Mouse (Mus musculus): ENCODE results near the gene Gpr37l1. TPM values are rescaled to one million over a fixed set of nuclear protein-coding genes. Genes with fewer than 3 reads are reported as not detected.

The Gpr37l1 gene
- polyA plus RNA-seq, 1 experiment from 2014 or later, result 0.73 TPM

DNA sequence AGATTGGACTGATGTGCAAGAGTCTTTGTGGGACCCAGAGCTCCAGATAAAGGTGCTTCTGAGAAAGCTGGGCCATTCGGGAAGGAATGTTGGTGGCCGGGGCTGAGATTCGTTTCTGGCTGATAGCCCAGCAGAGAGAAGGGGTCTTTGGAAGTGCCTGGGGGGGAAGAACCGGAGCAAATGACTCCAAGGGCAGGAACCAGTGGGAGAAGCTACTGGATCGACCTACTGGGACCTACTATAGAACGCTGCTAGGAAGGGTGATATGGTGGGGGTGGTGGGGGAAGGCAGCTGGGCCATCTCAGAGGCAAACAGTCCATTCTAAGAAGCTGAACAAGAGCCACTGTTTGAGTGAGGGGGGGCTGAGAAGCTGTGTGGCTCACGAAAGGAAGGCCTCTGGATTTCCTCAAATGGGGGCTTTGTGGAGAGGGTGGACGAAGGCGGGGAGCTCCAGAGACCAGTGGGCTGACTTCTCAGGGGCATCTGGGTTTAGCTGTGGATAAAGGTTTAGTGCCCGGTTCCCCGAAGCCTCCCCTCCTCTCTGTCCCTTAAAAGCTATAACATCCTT is 7.8 kb downstream of the Gpr37l1 start:
- H3K4me2 ChIP-seq (replicated peaks), result no peak overlapping the region
- ATAC-seq, result no peak
- no peaks in the 10 kb centered on the region for H3K27me3 ChIP-seq (replicated peaks)
- peaks cover 4% of the 10 kb centered on the region for H3K4me1 ChIP-seq (replicated peaks)
- H3K27ac ChIP-seq, result no peak overlapping the region
- H3K9me3 ChIP-seq, result no peaks in the 10 kb centered on the region
- H3K9ac ChIP-seq, result no peak overlapping the region
- 59% methylated on average over 11 of the region's 11 CpGs for WGBS
- H3K36me3 ChIP-seq, result peaks cover 7% of the 10 kb centered on the region; the same call in 1 of the 2 replicates
- H3K4me3 ChIP-seq (replicated peaks), result no peak overlapping the region

- 70% methylated on average over 7 of the region's 7 CpGs for WGBS
- Histone ChIP-seq H3K9ac (no peak overlapping the region), H3K27ac (no peak overlapping the region), H3K4me1 (replicated peaks) (peaks cover 10% of the 10 kb centered on the region), H3K4me3 (replicated peaks) (no peak overlapping the region), H3K9me3 (no peaks in the 10 kb centered on the region), H3K36me3 (peaks cover 7% of the 10 kb centered on the region; the same call in 1 of the 2 replicates), H3K4me2 (replicated peaks) (no peak overlapping the region), H3K27me3 (replicated peaks) (no peaks in the 10 kb centered on the region)
- ATAC-seq, result no peak
These were observed 8.4 kb downstream of the Gpr37l1 start for GRCm38 (mm10) chr1:135159074-135159473.

DNA sequence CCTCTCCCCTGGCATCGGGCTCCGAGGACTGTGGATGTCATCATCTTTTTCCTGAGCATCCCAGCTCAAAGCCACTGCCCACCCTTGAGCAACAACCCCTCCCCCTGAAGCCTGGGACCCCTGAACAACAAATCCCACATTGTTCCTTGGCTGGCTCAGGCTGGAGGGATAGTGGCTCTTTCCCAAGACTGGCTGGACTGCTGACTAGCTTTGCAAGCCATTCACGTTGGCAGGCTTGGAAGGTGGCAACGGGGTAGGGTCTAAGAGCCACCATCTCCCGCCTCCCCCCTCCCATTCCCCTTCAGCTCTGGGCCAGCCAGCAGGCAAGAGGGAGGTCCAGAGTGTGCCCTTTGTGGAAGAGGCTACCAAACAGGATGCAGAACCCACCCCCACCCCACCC is 8.8 kb downstream of the Gpr37l1 start:
- H3K4me3 ChIP-seq (replicated peaks), result no peak overlapping the region
- H3K27ac ChIP-seq, result no peak overlapping the region
- H3K9me3 ChIP-seq, result no peaks in the 10 kb centered on the region
- H3K4me1 ChIP-seq (replicated peaks), result peaks cover 13% of the 10 kb centered on the region
- no peaks in the 10 kb centered on the region for H3K27me3 ChIP-seq (replicated peaks)
- no peak overlapping the region for H3K4me2 ChIP-seq (replicated peaks)
- peaks cover 7% of the 10 kb centered on the region; the same call in 1 of the 2 replicates for H3K36me3 ChIP-seq
- WGBS, result 68% methylated on average over 5 of the region's 5 CpGs
- no peak overlapping the region for H3K9ac ChIP-seq
- peak; percentile 37; the same call in 1 of the 2 replicates for ATAC-seq

DNA sequence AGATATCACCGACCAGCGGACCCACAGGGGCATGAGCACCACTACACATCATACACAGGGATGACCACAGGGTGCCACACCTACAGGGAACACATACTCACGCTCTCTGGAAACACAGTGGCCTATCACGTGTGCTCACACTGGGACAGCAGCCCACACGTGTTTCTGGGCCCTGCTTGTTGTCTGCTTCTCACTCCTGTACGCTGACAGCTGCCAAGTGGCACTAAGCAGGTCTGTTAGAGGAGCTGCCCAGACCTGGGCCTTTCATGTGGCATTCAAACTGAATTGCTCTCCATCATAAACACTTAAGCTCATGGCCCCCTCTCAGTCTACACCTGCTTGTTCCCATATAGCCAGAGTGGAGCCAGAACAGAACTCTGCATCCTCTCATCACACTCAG is 11.2 kb downstream of the Gpr37l1 start:
- Histone ChIP-seq H3K9ac (no peak overlapping the region), H3K27me3 (replicated peaks) (no peaks in the 10 kb centered on the region), H3K36me3 (peaks cover 7% of the 10 kb centered on the region), H3K4me3 (replicated peaks) (no peak overlapping the region), H3K4me1 (replicated peaks) (peaks cover 14% of the 10 kb centered on the region), H3K9me3 (no peaks in the 10 kb centered on the region), H3K4me2 (replicated peaks) (no peak overlapping the region), H3K27ac (no peak overlapping the region)
- ATAC-seq, result no peak
- WGBS, result 85% methylated on average over 6 of the region's 6 CpGs

DNA sequence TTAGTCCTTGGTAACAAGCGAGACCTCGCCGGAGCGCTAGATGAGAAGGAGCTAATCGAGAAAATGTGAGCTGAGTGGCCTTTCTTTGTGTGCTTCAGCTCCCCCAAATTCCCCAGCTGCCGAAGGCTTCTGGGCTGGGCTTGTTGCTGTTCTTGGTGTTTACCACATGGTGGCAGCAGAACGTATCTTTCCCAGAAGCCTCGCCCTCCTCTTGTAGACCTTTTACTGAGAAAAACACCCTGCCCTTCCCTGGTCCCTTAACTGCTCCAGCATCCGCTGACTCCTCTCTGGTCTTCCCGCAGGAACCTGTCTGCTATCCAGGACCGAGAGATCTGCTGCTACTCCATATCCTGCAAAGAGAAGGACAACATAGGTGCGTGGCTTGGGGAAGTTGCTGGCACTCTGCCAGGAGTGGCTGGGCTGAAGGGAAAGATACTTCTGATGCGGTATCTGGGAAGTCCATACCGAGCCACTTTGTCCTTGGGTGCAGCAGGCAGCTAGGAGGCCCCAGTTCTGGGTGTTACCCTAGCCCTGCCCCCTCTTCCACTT is 13.0 kb downstream of the Gpr37l1 start:
- 0 out of 2 replicates have a peak overlapping the region, but pooled peaks have one; percentile 9 for H3K4me3 ChIP-seq (replicated peaks)
- H3K27me3 ChIP-seq (replicated peaks), result no peaks in the 10 kb centered on the region
- ATAC-seq, result peak; percentile 82
- 0 out of 2 replicates have a peak overlapping the region, but pooled peaks have one; percentile 8 for H3K9ac ChIP-seq
- peak overlapping the region; percentile 80 for H3K27ac ChIP-seq
- peaks cover 7% of the 10 kb centered on the region for H3K36me3 ChIP-seq
- H3K4me2 ChIP-seq (replicated peaks), result peak overlapping the region; percentile 48
- WGBS, result 1% methylated on average over 14 of the region's 14 CpGs
- peaks cover 25% of the 10 kb centered on the region for H3K4me1 ChIP-seq (replicated peaks)
- H3K9me3 ChIP-seq, result no peaks in the 10 kb centered on the region

GRCm38 (mm10) chr1:135154011-135154410 is 13.5 kb downstream of the Gpr37l1 start:
- H3K9me3 ChIP-seq, result no peaks in the 10 kb centered on the region
- ATAC-seq, result peak; percentile 33
- H3K36me3 ChIP-seq, result peaks cover 7% of the 10 kb centered on the region
- H3K4me1 ChIP-seq (replicated peaks), result peaks cover 27% of the 10 kb centered on the region
- no peaks in the 10 kb centered on the region for H3K27me3 ChIP-seq (replicated peaks)
- 22% methylated on average over 13 of the region's 13 CpGs for WGBS
- 0 out of 2 replicates have a peak overlapping the region, but pooled peaks have one; percentile 9 for H3K4me3 ChIP-seq (replicated peaks)
- 0 out of 2 replicates have a peak overlapping the region, but pooled peaks have one; percentile 8 for H3K9ac ChIP-seq
- peak overlapping the region; percentile 80; the same call in 1 of the 2 replicates for H3K27ac ChIP-seq
- peak overlapping the region; percentile 48 for H3K4me2 ChIP-seq (replicated peaks)

GRCm38 (mm10) chr1:135148996-135149395 is 18.5 kb downstream of the Gpr37l1 start:
- peaks cover 32% of the 10 kb centered on the region for H3K4me1 ChIP-seq (replicated peaks)
- WGBS, result 66% methylated on average over 5 of the region's 5 CpGs
- no peaks in the 10 kb centered on the region; the same call in 1 of the 2 replicates for H3K36me3 ChIP-seq
- no peak overlapping the region for H3K9ac ChIP-seq
- no peak for ATAC-seq
- H3K9me3 ChIP-seq, result no peaks in the 10 kb centered on the region
- H3K4me3 ChIP-seq (replicated peaks), result no peak overlapping the region
- H3K27ac ChIP-seq, result no peak overlapping the region
- 0 out of 2 replicates have a peak, but pooled peaks cover 2% of the 10 kb centered on the region for H3K27me3 ChIP-seq (replicated peaks)
- peak overlapping the region; percentile 4; the same call in 1 of the 2 replicates for H3K4me2 ChIP-seq (replicated peaks)

DNA sequence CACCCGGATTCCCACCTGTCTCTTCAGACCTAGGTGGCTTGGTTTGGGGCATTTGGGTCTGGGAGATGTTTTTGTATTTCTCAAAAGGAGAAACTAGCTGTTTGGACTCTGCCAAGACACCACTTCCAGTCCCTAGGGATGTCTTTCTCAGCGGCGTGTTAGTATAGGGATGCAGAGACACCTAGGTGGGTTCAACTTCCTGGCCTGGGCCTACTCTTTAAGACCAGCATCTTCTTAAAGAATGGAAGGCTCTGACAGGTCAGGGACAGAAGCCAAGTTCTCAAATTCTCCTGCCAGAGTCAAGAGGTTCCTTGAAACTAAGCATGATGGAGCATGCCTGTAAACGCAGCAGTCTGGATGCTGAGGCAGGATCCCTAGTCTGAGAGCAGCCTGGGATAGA is 19.0 kb downstream of the Gpr37l1 start:
- peak overlapping the region; percentile 96 for H3K4me3 ChIP-seq (replicated peaks)
- H3K36me3 ChIP-seq, result no peaks in the 10 kb centered on the region; the same call in 1 of the 2 replicates
- no peak overlapping the region for H3K27ac ChIP-seq
- peaks cover 29% of the 10 kb centered on the region for H3K4me1 ChIP-seq (replicated peaks)
- WGBS, result 70% methylated on average over 4 of the region's 4 CpGs
- H3K9me3 ChIP-seq, result no peaks in the 10 kb centered on the region
- 0 out of 2 replicates have a peak, but pooled peaks cover 2% of the 10 kb centered on the region for H3K27me3 ChIP-seq (replicated peaks)
- no peak for ATAC-seq
- peak overlapping the region; percentile 76 for H3K4me2 ChIP-seq (replicated peaks)
- H3K9ac ChIP-seq, result no peak overlapping the region

- peak overlapping the region; percentile 90 for H3K27ac ChIP-seq
- ATAC-seq, result no peak
- 4% methylated on average over 7 of the region's 7 CpGs for WGBS
- H3K4me1 ChIP-seq (replicated peaks), result peaks cover 29% of the 10 kb centered on the region
- H3K27me3 ChIP-seq (replicated peaks), result peaks cover 2% of the 10 kb centered on the region; the same call in 1 of the 2 replicates
- H3K4me2 ChIP-seq (replicated peaks), result peak overlapping the region; percentile 76
- H3K9me3 ChIP-seq, result no peaks in the 10 kb centered on the region
- H3K9ac ChIP-seq, result peak overlapping the region; percentile 98
- H3K4me3 ChIP-seq (replicated peaks), result peak overlapping the region; percentile 96
- no peaks in the 10 kb centered on the region; the same call in 1 of the 2 replicates for H3K36me3 ChIP-seq
These were observed 19.8 kb downstream of the Gpr37l1 start for GRCm38 (mm10) chr1:135147702-135148058.

DNA sequence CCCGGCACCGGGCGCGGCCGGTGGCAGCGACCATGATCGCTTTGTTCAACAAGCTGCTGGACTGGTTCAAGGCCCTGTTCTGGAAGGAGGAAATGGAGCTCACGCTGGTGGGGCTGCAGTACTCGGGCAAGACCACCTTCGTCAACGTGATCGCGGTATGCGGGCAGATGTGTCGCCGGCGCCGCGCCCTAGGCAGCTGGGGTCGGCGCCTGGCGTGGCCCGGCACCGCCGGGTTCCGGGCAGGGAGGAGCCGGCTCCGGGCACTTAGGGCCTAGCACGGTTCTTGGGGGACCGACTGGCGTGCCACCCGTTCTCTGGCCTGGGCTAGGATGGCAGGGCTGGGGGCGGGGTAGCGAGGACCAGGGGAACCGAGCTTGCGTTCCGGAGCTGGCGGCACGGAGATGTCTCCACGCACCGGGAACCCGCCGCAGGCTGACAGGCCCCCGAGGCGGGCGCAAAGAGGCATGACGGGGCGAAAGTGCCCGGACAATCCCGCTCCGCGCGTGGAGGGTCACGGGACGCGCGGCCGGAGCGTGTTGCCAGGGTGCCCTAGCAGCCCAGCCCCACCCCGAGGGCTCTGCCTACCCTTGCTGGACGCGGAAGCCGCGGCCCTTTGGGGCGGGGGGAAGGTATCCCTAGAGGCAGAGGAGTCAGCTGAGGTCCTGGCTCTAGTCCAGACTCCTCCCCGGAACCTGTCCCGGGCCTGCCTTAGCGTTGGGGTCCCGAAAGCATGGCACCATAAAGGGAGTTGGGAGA is 20.4 kb downstream of the Gpr37l1 start:
- Histone ChIP-seq H3K4me2 (replicated peaks) (peak overlapping the region; percentile 76), H3K9ac (peak overlapping the region; percentile 98), H3K36me3 (no peaks in the 10 kb centered on the region; the same call in 1 of the 2 replicates), H3K9me3 (no peaks in the 10 kb centered on the region), H3K4me1 (replicated peaks) (peaks cover 29% of the 10 kb centered on the region), H3K4me3 (replicated peaks) (peak overlapping the region; percentile 96), H3K27ac (peak overlapping the region; percentile 90), H3K27me3 (replicated peaks) (peaks cover 2% of the 10 kb centered on the region; the same call in 1 of the 2 replicates)
- under 1% methylated on average over 69 of the region's 69 CpGs for WGBS
- ATAC-seq, result peak; percentile 74

- peaks cover 26% of the 10 kb centered on the region for H3K4me1 ChIP-seq (replicated peaks)
- H3K27me3 ChIP-seq (replicated peaks), result peaks cover 2% of the 10 kb centered on the region; the same call in 1 of the 2 replicates
- H3K36me3 ChIP-seq, result no peaks in the 10 kb centered on the region; the same call in 1 of the 2 replicates
- H3K4me3 ChIP-seq (replicated peaks), result peak within 1 kb of the TSS; percentile 96
- peak within 1 kb of the TSS; percentile 90 for H3K27ac ChIP-seq
- WGBS, result under 1% methylated on average over 69 of the region's 78 CpGs
- peak within 1 kb of the TSS; percentile 98 for H3K9ac ChIP-seq
- H3K9me3 ChIP-seq, result no peaks in the 10 kb centered on the region
- H3K4me2 ChIP-seq (replicated peaks), result peak within 1 kb of the TSS; percentile 76
- peak; percentile 90 for ATAC-seq
These were observed 21.2 kb downstream of the Gpr37l1 start, which contains the start of gene Arl8a for GRCm38 (mm10) chr1:135146077-135146945. Gene Arl8a, plus strand, starts transcription at chr1:135146824.
